Mouse (Mus musculus): ENCODE measurements around the gene Rln3. TPM values are rescaled to one million over a fixed set of nuclear protein-coding genes. Genes with fewer than 3 reads are reported as not detected.

Gene Rln3
- total RNA-seq, 2 experiments from 2014 or later: not detected

GRCm38 (mm10) chr8:83999057-83999705 is 45.6 kb downstream of the Rln3 start:
- no peak for ATAC-seq (replicated peaks; ENCODE audit: poor library complexity, severe bottlenecking)

- ATAC-seq (replicated peaks; ENCODE audit: poor library complexity, severe bottlenecking): peak; percentile 62
Observed at GRCm38 (mm10) chr8:83998231-83999056, 46.4 kb downstream of the Rln3 start.

- ATAC-seq (replicated peaks; ENCODE audit: poor library complexity, severe bottlenecking): no peak
Observed at GRCm38 (mm10) chr8:83997511-83998141, 47.2 kb downstream of the Rln3 start, which contains the start of gene Samd1. Samd1 (plus strand) TSS chr8:83997672.

GRCm38 (mm10) chr8:83996567-83997505 is 48.0 kb downstream of the Rln3 start:
- ATAC-seq (replicated peaks; ENCODE audit: poor library complexity, severe bottlenecking): peak; percentile 69

- ATAC-seq (replicated peaks; ENCODE audit: poor library complexity, severe bottlenecking): no peak
Observed at GRCm38 (mm10) chr8:83995973-83996372, 48.8 kb downstream of the Rln3 start.

- no peak for ATAC-seq (replicated peaks; ENCODE audit: poor library complexity, severe bottlenecking)
Observed at GRCm38 (mm10) chr8:83994030-83994429, 50.8 kb downstream of the Rln3 start.

Other genes starting within 250 kb of the Rln3 start
- 1.4 and 2.4 TPM in 2 replicates for gene Adgrl1, start 144.9 kb downstream of the Rln3 start, total RNA-seq (2014; fragmentation: Nextera tagmentation)
- gene Adgrl1, start 144.9 kb downstream of the Rln3 start, total RNA-seq (2017): 2.4 and 3.6 TPM in 2 replicates
- gene Gm10644, start 89.8 kb downstream of the Rln3 start, total RNA-seq (2014; fragmentation: Nextera tagmentation): not detected in 2 replicates
- gene Gm10644, start 89.8 kb downstream of the Rln3 start, total RNA-seq (2017): not detected in 2 replicates
- 36.8 and 53.8 TPM in 2 replicates for gene Asf1b, start 89.5 kb downstream of the Rln3 start, total RNA-seq (2014; fragmentation: Nextera tagmentation)
- 29.8 and 33.2 TPM in 2 replicates for gene Asf1b, start 89.5 kb downstream of the Rln3 start, total RNA-seq (2017)
- 36.4 and 39.3 TPM in 2 replicates for gene Prkaca, start 72.0 kb downstream of the Rln3 start, total RNA-seq (2014; fragmentation: Nextera tagmentation)
- 18.2 and 20.3 TPM in 2 replicates for gene Prkaca, start 72.0 kb downstream of the Rln3 start, total RNA-seq (2017)
- 58.8 and 66.1 TPM in 2 replicates for gene Samd1, start 47.3 kb downstream of the Rln3 start, total RNA-seq (2014; fragmentation: Nextera tagmentation)
- gene Samd1, start 47.3 kb downstream of the Rln3 start, total RNA-seq (2017): 37.5 and 60.0 TPM in 2 replicates
- 2.3 TPM in 1 of 2 replicates, not detected in the other for gene 1700067K01Rik, start 43.5 kb downstream of the Rln3 start, total RNA-seq (2014; fragmentation: Nextera tagmentation)
- gene 1700067K01Rik, start 43.5 kb downstream of the Rln3 start, total RNA-seq (2017): not detected in 2 replicates
- not detected in 2 replicates for gene 2210011C24Rik, start 32.8 kb downstream of the Rln3 start, total RNA-seq (2014; fragmentation: Nextera tagmentation)
- gene 2210011C24Rik, start 32.8 kb downstream of the Rln3 start, total RNA-seq (2017): not detected in 2 replicates
- not detected in 2 replicates for gene Palm3, start 23.5 kb downstream of the Rln3 start, total RNA-seq (2014; fragmentation: Nextera tagmentation)
- gene Palm3, start 23.5 kb downstream of the Rln3 start, total RNA-seq (2017): not detected in 2 replicates
- 0.88 and 0.90 TPM in 2 replicates for gene Il27ra, start 2.4 kb downstream of the Rln3 start, total RNA-seq (2014; fragmentation: Nextera tagmentation)
- 1.4 and 1.9 TPM in 2 replicates for gene Il27ra, start 2.4 kb downstream of the Rln3 start, total RNA-seq (2017)
- 0.90 and 1.5 TPM in 2 replicates for gene Gm10643, start 20.1 kb upstream of the Rln3 start, total RNA-seq (2014; fragmentation: Nextera tagmentation)
- gene Gm10643, start 20.1 kb upstream of the Rln3 start, total RNA-seq (2017): 0.34 and 1.8 TPM in 2 replicates
- gene Rfx1, start 21.8 kb upstream of the Rln3 start, total RNA-seq (2014; fragmentation: Nextera tagmentation): 6.9 and 13.6 TPM in 2 replicates
- gene Rfx1, start 21.8 kb upstream of the Rln3 start, total RNA-seq (2017): 3.1 and 4.3 TPM in 2 replicates
- 19.9 and 23.9 TPM in 2 replicates for gene Dcaf15, start 59.8 kb upstream of the Rln3 start, total RNA-seq (2014; fragmentation: Nextera tagmentation)
- 15.2 and 16.9 TPM in 2 replicates for gene Dcaf15, start 59.8 kb upstream of the Rln3 start, total RNA-seq (2017)
- gene Podnl1, start 81.0 kb upstream of the Rln3 start, total RNA-seq (2014; fragmentation: Nextera tagmentation): 0.41 TPM in 1 of 2 replicates, not detected in the other
- gene Podnl1, start 81.0 kb upstream of the Rln3 start, total RNA-seq (2017): 0.26 TPM in 1 of 2 replicates, not detected in the other
- 11.8 and 13.5 TPM in 2 replicates for gene Cc2d1a, start 102.9 kb upstream of the Rln3 start, total RNA-seq (2014; fragmentation: Nextera tagmentation)
- 4.2 and 9.0 TPM in 2 replicates for gene Cc2d1a, start 102.9 kb upstream of the Rln3 start, total RNA-seq (2017)
- gene 4930432K21Rik, start 103.0 kb upstream of the Rln3 start, total RNA-seq (2014; fragmentation: Nextera tagmentation): 1.2 TPM in 1 of 2 replicates, not detected in the other
- gene 4930432K21Rik, start 103.0 kb upstream of the Rln3 start, total RNA-seq (2017): 1.2 and 1.8 TPM in 2 replicates
- 3.5 and 9.6 TPM in 2 replicates for gene Nanos3, start 140.2 kb upstream of the Rln3 start, total RNA-seq (2014; fragmentation: Nextera tagmentation)
- not detected in 2 replicates for gene Nanos3, start 140.2 kb upstream of the Rln3 start, total RNA-seq (2017)
- 4.6 and 8.1 TPM in 2 replicates for gene Zswim4, start 192.1 kb upstream of the Rln3 start, total RNA-seq (2014; fragmentation: Nextera tagmentation)
- gene Zswim4, start 192.1 kb upstream of the Rln3 start, total RNA-seq (2017): 4.5 and 4.8 TPM in 2 replicates
- 145 and 151 TPM in 2 replicates for gene D8Ertd738e, start 204.7 kb upstream of the Rln3 start, total RNA-seq (2014; fragmentation: Nextera tagmentation)
- gene D8Ertd738e, start 204.7 kb upstream of the Rln3 start, total RNA-seq (2017): 66.2 and 88.3 TPM in 2 replicates
- 18.6 and 30.7 TPM in 2 replicates for gene Mri1, start 212.3 kb upstream of the Rln3 start, total RNA-seq (2014; fragmentation: Nextera tagmentation)
- gene Mri1, start 212.3 kb upstream of the Rln3 start, total RNA-seq (2017): 14.0 and 26.3 TPM in 2 replicates
- 9.8 and 20.0 TPM in 2 replicates for gene Ccdc130, start 225.4 kb upstream of the Rln3 start, total RNA-seq (2014; fragmentation: Nextera tagmentation)
- 10.6 and 10.8 TPM in 2 replicates for gene Ccdc130, start 225.4 kb upstream of the Rln3 start, total RNA-seq (2017)

Measured in granulocyte monocyte progenitor cell, adult 5-6 weeks (primary cell).